Mouse (Mus musculus) WW6 (cell line): Measurements from ENCODE around the gene D5Ertd579e.

Source experiments
- DNase-seq: peaks from one replicate; pipeline ENCODE4 v3.0.0-alpha.2; 2013; ENCODE audit warnings: low read depth, low spot score

Gene D5Ertd579e

GRCm38 (mm10) chr5:36608939-36609499, 86.8 kb downstream of the D5Ertd579e start:
- DNase-seq, result no peak

GRCm38 (mm10) chr5:36603031-36603430, 92.8 kb downstream of the D5Ertd579e start:
- no peak for DNase-seq

- no peak for DNase-seq
Measured at GRCm38 (mm10) chr5:36602028-36602427, 93.8 kb downstream of the D5Ertd579e start.

GRCm38 (mm10) chr5:36601492-36601891, 94.3 kb downstream of the D5Ertd579e start:
- DNase-seq, result no peak

GRCm38 (mm10) chr5:36598883-36599282, 96.9 kb downstream of the D5Ertd579e start:
- DNase-seq, result no peak

GRCm38 (mm10) chr5:36597653-36598052, 98.2 kb downstream of the D5Ertd579e start:
- no peak for DNase-seq

- no peak for DNase-seq
Measured at GRCm38 (mm10) chr5:36596225-36596624, 99.6 kb downstream of the D5Ertd579e start.

GRCm38 (mm10) chr5:36595115-36595514, 100.7 kb downstream of the D5Ertd579e start:
- no peak for DNase-seq

- DNase-seq, result no peak
Measured at GRCm38 (mm10) chr5:36594344-36594743, 101.5 kb downstream of the D5Ertd579e start.

- DNase-seq, result no peak
Measured at GRCm38 (mm10) chr5:36593176-36593575, 102.6 kb downstream of the D5Ertd579e start, which contains the start of gene Tbc1d14. Gene Tbc1d14, minus strand, starts transcription at chr5:36593276.

- no peak for DNase-seq
Measured at GRCm38 (mm10) chr5:36590499-36590920, 105.3 kb downstream of the D5Ertd579e start.

- DNase-seq, result no peak
Measured at GRCm38 (mm10) chr5:36584299-36584698, 111.5 kb downstream of the D5Ertd579e start.

GRCm38 (mm10) chr5:36581924-36582642, 113.7 kb downstream of the D5Ertd579e start:
- DNase-seq, result peak; percentile 96

GRCm38 (mm10) chr5:36581259-36581923, 114.4 kb downstream of the D5Ertd579e start:
- no peak for DNase-seq

GRCm38 (mm10) chr5:36579967-36580366, 115.9 kb downstream of the D5Ertd579e start:
- no peak for DNase-seq

- DNase-seq, result no peak
Measured at GRCm38 (mm10) chr5:36578982-36579381, 116.8 kb downstream of the D5Ertd579e start.

- no peak for DNase-seq
Measured at GRCm38 (mm10) chr5:36576457-36576856, 119.4 kb downstream of the D5Ertd579e start.

GRCm38 (mm10) chr5:36575745-36576144, 120.1 kb downstream of the D5Ertd579e start:
- DNase-seq, result no peak

- no peak for DNase-seq
Measured at GRCm38 (mm10) chr5:36575227-36575626, 120.6 kb downstream of the D5Ertd579e start.

- no peak for DNase-seq
Measured at GRCm38 (mm10) chr5:36574147-36574870, 121.5 kb downstream of the D5Ertd579e start.

- DNase-seq, result no peak
Measured at GRCm38 (mm10) chr5:36573354-36573753, 122.5 kb downstream of the D5Ertd579e start.

GRCm38 (mm10) chr5:36571371-36571770, 124.5 kb downstream of the D5Ertd579e start:
- DNase-seq, result no peak
